Mouse (Mus musculus) adrenal gland (tissue): ENCODE results near the gene Tnfrsf11a.

Experiments
- intact Hi-C: fragments of 180-260 bp; cut with DNase I; formaldehyde crosslinking; loops from one replicate; pipeline ENCODE4 v1.15.1; 2025

Gene Tnfrsf11a

GRCm38 (mm10) chr1:105824980-105825379, 44.5 kb downstream of the Tnfrsf11a start:
- intact Hi-C loops: no loop called here

- intact Hi-C loops: no loop called here
Measured at GRCm38 (mm10) chr1:105827374-105827773, 46.9 kb downstream of the Tnfrsf11a start.

- intact Hi-C loops: no loop called here
Measured at GRCm38 (mm10) chr1:105827786-105828345, 47.3 kb downstream of the Tnfrsf11a start.

GRCm38 (mm10) chr1:105829171-105829570, 48.7 kb downstream of the Tnfrsf11a start:
- intact Hi-C loops: no loop called here

- intact Hi-C loops: no loop called here
Measured at GRCm38 (mm10) chr1:105832784-105833183, 52.3 kb downstream of the Tnfrsf11a start.

- intact Hi-C loops: no loop called here
Measured at GRCm38 (mm10) chr1:105842950-105843349, 62.4 kb downstream of the Tnfrsf11a start.

GRCm38 (mm10) chr1:105843386-105843785, 62.9 kb downstream of the Tnfrsf11a start:
- intact Hi-C loops: no loop called here

GRCm38 (mm10) chr1:105843856-105844255, 63.3 kb downstream of the Tnfrsf11a start:
- intact Hi-C loops: no loop called here

- intact Hi-C loops: no loop called here
Measured at GRCm38 (mm10) chr1:105844341-105845006, 64.0 kb downstream of the Tnfrsf11a start.

GRCm38 (mm10) chr1:105846431-105846830, 65.9 kb downstream of the Tnfrsf11a start:
- intact Hi-C loops: no loop called here

GRCm38 (mm10) chr1:105848806-105849205, 68.3 kb downstream of the Tnfrsf11a start:
- intact Hi-C loops: no loop called here

GRCm38 (mm10) chr1:105851341-105851740, 70.8 kb downstream of the Tnfrsf11a start:
- intact Hi-C loops: no loop called here

- intact Hi-C loops: no loop called here
Measured at GRCm38 (mm10) chr1:105859740-105860139, 79.2 kb downstream of the Tnfrsf11a start.

- intact Hi-C loops: no loop called here
Measured at GRCm38 (mm10) chr1:105876589-105876988, 96.1 kb downstream of the Tnfrsf11a start.

- intact Hi-C loops: no loop called here
Measured at GRCm38 (mm10) chr1:105877808-105878207, 97.3 kb downstream of the Tnfrsf11a start.

- intact Hi-C loops: no loop called here
Measured at GRCm38 (mm10) chr1:105878416-105878815, 97.9 kb downstream of the Tnfrsf11a start.

GRCm38 (mm10) chr1:105880555-105881304, 100.2 kb downstream of the Tnfrsf11a start:
- intact Hi-C loops: no loop called here

- intact Hi-C loops: no loop called here
Measured at GRCm38 (mm10) chr1:105881466-105881865, 100.9 kb downstream of the Tnfrsf11a start.

- intact Hi-C loops: no loop called here
Measured at GRCm38 (mm10) chr1:105883498-105883897, 103.0 kb downstream of the Tnfrsf11a start.

- intact Hi-C loops: no loop called here
Measured at GRCm38 (mm10) chr1:105885101-105885500, 104.6 kb downstream of the Tnfrsf11a start.

GRCm38 (mm10) chr1:105885575-105885974, 105.1 kb downstream of the Tnfrsf11a start:
- intact Hi-C loops: no loop called here

- intact Hi-C loops: no loop called here
Measured at GRCm38 (mm10) chr1:105886358-105886757, 105.8 kb downstream of the Tnfrsf11a start.
